Mouse (Mus musculus) layer of hippocampus, postnatal 10 days (tissue): ENCODE results near the gene Ctsll3. TPM values are rescaled to one million over a fixed set of nuclear protein-coding genes. Genes with fewer than 3 reads are reported as not detected.

Source experiments
- DNase-seq, 2 experiments: peaks; one replicate each; pipeline ENCODE4 v3.0.0; 2021; ENCODE audit warnings: low spot score in 2 of 2
- long read RNA-seq: library from polyadenylated mRNA; stranded (forward); transcript quantifications from one replicate; pipeline ENCODE4 v2.0.0, GENCODE M21; 2023
- total RNA-seq, 2 experiments: library from RNA; stranded (reverse); gene quantifications; 2 replicates each; pipeline ENCODE4 v1.2.3; 2021

The Ctsll3 gene
- not detected for total RNA-seq
- long read RNA-seq: 0 reads

DNA sequence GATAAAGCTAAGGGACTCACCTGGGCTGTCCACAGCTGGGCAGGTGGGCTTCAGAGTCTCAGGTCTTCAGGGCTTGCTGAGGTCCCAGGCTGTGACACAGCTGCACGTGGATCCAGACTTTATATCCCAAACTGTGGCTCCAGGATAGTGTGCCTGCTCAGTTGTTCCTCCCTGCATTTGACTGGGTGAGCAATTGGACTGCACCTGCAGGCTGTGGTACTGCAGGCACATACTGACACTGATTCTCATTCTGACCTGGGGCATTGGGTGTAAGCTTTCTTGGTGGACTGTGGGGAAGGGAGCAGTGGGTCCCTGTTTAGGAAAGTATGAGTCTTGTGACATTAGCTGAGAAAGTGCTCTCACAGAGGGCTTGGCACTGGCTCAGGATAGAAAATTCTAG is at the start of gene Ctsll3:
Ctsll3 (minus strand) TSS at position 101 of the 400 bp plus-strand sequence.
- no peak for DNase-seq

- DNase-seq: no peak
Measured at GRCm38 (mm10) chr13:60848241-60849120, 45.8 kb upstream of the Ctsll3 start.

- no peak for DNase-seq
Measured at GRCm38 (mm10) chr13:60843153-60843552, 40.5 kb upstream of the Ctsll3 start.

GRCm38 (mm10) chr13:60842703-60843102 is 40.1 kb upstream of the Ctsll3 start:
- DNase-seq: no peak

DNA sequence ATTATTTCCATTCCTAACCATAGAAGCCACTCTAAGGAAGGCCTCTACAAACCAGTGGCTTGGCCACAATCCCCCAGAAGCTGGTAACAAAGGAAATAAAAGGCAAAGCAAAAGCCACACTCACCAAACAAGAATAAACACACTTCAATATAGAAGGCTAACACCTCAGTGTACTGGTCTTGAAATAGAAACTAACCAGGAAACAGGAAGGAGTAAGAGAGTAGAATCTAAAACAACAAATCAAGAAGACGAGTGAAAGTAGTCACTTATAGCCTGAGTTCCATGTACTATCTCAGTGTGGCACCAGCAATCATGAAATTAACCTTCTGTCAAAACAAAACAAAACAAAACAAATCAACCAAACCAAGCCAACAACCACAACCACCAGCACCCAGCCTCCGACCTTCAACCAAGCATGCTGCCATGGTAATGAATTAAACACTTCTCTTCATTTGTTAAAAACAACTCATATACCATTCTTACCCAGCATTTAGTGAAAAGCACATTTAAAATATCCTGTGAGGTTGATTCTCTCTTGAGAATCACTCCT is 36.8 kb upstream of the Ctsll3 start:
- DNase-seq: no peak

- no peak for DNase-seq
Measured at GRCm38 (mm10) chr13:60826052-60826451, 23.4 kb upstream of the Ctsll3 start.

DNA sequence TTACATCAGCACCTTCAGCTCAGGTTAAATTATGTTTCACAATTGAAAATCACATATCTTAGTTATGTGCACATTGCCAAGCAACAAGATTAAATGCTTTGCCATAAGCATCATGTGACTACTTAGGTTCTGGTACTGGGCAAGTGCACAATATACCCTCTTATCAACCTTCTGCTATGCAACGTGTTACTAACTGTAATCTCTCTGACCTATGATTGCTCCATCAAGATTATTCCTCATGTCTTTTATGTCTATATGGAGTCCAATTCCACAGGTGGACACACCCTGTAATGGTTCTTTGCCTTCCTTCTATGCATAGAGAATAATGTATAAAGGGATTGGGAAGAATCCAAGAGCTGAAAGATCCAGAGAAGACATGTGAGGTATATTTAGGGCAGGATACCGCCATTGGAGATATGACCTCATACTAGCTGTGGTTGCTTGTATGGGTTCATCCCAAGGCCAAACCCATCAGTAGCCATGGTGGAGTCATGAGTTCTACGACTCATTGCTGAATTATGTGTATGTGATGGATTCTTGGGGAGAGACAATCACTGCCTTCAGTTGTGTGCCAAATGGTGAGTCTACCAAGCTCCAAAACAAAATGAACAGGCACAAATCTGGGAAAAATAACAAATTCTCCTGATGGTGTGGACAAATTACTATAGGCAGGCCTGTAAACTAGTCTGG is 18.0 kb upstream of the Ctsll3 start:
- DNase-seq: no peak

- peak; percentile 51 to 67 for DNase-seq
Measured at GRCm38 (mm10) chr13:60819469-60819868, 16.8 kb upstream of the Ctsll3 start.

DNA sequence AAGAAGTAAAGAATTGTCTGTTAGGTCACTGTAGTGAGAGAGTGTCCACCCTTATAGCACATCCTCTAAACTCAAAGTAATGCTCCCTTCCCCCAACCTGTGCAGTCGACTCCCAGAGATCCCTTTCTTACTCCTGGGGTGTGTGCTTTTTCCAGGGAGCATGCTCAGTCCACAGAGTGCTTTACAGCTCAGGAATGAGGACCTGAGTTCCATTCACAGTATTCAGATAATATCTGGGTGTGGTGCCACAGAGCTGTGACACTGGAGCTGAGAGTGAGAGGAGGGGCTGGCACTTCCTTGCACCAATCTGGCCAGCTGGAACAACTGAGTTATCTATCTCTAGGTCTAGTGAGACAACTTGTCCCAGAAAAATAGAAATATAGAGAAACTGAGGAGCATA is 11.1 kb upstream of the Ctsll3 start:
- DNase-seq: no peak

DNA sequence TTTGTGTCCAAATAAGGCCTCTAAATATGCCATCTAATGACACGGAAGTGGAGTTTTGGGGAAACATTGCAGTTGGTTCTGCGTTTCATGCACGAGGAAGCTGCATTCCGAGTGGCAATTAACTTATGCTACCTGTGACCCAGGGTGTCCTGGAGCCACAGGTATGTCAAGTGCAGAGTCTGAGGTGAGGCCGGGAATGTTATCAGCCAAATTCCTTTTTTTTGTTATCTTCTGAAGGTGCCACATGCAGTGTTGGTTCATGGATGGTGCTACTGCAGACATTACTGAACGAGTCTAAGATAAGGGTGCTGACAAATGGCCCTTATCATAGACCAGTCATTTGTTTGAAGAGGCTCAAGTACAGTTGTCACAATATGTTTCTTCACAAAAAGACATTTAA is 10.1 kb upstream of the Ctsll3 start:
- DNase-seq: no peak

DNA sequence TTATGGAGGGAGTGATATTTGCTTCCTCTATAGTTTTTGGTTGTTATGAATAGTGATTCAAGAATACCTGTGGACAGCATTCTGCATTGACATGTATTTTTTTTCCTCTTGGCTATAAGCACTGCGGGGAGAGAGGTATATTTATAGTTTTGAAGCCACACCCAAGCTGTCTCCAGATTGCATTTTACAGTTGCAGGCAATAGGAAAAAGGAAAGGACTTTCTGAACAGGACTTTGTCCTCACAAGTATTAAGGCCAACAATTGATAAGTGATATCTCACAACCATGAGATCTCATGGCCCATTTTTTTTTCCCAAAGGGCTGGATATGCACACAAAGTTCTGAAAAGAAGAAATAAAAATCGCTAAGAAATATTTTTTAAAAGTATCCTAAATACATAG is 7.0 kb upstream of the Ctsll3 start:
- DNase-seq: no peak

GRCm38 (mm10) chr13:60789466-60789865 is 13.2 kb downstream of the Ctsll3 start:
- DNase-seq: no peak

GRCm38 (mm10) chr13:60786264-60786663 is 16.4 kb downstream of the Ctsll3 start, which contains the start of gene BC051665:
Gene BC051665, minus strand, starts transcription at chr13:60786364.
- DNase-seq: no peak

- no peak for DNase-seq
Measured at GRCm38 (mm10) chr13:60783301-60783700, 19.3 kb downstream of the Ctsll3 start.

DNA sequence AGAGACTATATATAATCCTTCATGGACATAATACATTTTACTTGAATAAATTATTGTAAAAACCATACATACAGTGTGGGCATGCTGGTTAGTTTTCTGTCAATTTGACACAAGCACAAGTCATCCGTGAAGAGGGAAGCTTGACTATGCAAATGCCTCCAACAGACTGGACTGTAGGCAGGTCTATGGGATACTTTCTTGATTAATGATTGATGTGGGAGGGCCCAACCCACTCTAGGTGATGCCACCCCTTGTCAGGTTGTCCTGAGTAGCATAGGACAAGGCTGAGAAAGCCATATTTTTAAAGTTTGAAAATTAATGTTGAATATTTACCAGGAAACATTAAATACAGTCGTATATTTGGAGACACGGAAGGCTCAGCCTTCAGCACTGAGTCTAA is 22.1 kb downstream of the Ctsll3 start:
- no peak for DNase-seq

GRCm38 (mm10) chr13:60761161-60761560 is 41.5 kb downstream of the Ctsll3 start:
- DNase-seq: no peak

DNA sequence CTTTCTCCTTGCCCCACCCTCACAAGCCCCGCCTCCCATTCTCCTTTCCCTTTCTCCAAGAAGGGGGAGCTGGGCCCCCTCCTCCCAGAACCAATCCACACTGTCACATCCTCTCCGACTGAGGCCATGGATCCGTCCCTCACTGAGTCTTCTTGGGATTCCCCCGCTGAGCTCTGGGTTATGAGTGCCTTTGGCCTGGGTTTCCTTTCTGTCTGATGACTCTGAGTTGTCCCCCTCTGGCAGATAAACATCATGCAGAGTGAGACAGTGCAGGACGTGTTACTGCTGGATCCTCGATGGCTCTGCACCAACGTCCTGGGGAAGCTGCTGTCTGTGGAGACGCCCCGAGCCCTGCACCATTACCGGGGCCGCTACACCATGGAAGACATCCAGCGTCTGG is 42.3 kb downstream of the Ctsll3 start:
- DNase-seq: no peak

DNA sequence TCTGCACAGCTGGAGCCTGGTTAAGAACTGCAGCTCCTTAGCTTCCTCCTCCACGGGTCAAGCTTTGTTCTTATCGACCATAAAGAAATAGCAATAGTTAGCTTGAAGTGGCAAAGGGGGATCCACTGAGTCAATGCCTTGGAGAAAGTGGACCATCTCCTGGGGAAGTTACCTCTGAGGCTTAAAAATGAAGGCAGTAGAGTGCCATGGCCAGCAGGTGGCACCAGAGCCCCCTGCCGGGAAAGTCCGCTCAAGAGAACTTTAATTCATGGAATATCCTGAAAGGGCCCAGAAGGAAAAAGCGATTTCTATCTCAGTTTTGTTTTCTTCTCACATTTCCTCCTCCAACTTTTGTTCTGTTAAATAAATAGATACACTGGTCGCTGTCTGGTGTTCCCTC is 43.5 kb downstream of the Ctsll3 start:
- DNase-seq: peak; percentile 60 to 72

GRCm38 (mm10) chr13:60757292-60757691 is 45.4 kb downstream of the Ctsll3 start:
- no peak for DNase-seq

DNA sequence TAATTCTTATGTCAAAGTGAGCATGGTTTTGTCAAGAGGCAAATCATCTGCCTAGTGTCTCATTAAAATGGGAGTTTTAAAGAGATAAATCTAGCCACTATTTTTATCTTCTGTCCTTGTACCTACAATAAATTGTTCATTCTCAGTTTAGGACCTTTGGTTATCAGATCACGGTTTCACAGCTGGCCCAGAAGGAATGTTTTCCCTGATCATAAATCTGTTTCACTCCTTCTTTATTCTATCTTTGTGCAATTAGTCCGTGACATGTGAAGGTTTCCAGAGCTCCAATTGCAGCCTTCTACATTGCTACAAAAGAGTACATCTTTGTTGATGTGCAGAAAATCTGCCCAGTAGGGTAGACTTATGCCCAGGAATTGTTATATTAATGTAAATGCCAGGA is 47.4 kb downstream of the Ctsll3 start:
- no peak for DNase-seq

DNA sequence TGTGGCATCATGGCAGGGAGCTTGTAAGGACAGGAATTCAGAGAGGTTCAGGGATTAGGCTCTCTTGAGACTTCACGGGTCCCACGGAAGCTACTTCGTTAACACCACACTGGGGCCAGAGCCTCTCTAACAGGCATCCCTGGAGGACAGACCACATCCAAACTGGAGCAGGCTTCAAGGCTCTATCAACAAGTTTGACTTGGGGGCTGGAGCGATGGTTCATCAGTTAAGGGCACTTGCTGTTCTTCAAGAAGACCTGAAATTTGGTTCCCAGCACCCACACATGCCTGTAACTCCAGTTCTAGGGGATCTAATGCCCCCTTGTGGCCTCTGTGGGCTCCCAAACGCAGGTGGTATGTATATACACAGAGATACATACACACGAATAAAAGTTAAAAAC is 49.4 kb downstream of the Ctsll3 start:
- no peak for DNase-seq

DNA sequence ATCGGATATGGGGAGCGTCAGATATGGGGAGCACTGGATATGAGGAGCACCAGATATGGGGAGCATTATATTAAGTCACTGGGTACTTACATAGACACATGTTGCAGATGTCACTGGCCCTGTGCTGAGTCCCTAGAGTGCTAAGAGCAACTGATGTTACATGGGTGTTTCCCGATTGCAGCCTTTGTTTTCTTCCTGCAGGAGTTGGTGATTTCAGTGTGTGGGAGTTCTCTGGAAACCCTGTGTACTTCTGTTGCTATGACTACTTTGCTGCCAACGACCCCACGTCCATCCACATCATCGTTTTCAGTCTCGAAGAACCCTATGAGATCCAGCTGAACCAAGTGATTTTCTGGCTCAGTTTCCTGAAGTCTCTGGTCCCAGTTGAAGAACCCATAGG is 51.7 kb downstream of the Ctsll3 start:
- no peak for DNase-seq
